Mouse (Mus musculus) cerebellum, postnatal 25 days (tissue): ENCODE results near the gene Copg2.
A peak's percentile ranks its signal among the peaks of the same experiment; 100 is the strongest.
"Not testable (repeated sequence)": the region's sequence is repeated elsewhere in the genome, so short reads cannot be mapped to it uniquely, and the experiment has no call there.

Experiments used
- DNase-seq, 2 experiments: peaks; one replicate each; pipeline ENCODE4 v3.0.0; 2021; ENCODE audit warnings: mixed read lengths in 2 of 2

The Copg2 gene

GRCm38 (mm10) chr6:30805053-30805752 lies 91.4 kb downstream of the Copg2 start:
- DNase-seq = no peak

- peak; percentile 34 to 35 for DNase-seq
These were observed 92.1 kb downstream of the Copg2 start for GRCm38 (mm10) chr6:30804389-30805052.

- not testable (repeated sequence) for DNase-seq
These were observed 93.7 kb downstream of the Copg2 start for GRCm38 (mm10) chr6:30802915-30803314.

GRCm38 (mm10) chr6:30751209-30751608 lies 145.4 kb downstream of the Copg2 start:
- no peak for DNase-seq

- no peak for DNase-seq
These were observed 146.1 kb downstream of the Copg2 start for GRCm38 (mm10) chr6:30750482-30750881.

- no peak for DNase-seq
These were observed 146.7 kb downstream of the Copg2 start for GRCm38 (mm10) chr6:30749892-30750291.

GRCm38 (mm10) chr6:30749042-30749689 lies 147.4 kb downstream of the Copg2 start:
- DNase-seq = no peak

- DNase-seq = no peak
These were observed 148.2 kb downstream of the Copg2 start for GRCm38 (mm10) chr6:30748358-30748910.

GRCm38 (mm10) chr6:30747631-30748357 lies 148.8 kb downstream of the Copg2 start:
- no peak for DNase-seq

- no peak for DNase-seq
These were observed 151.0 kb downstream of the Copg2 start for GRCm38 (mm10) chr6:30745591-30745990.

- DNase-seq = no peak
These were observed 151.7 kb downstream of the Copg2 start for GRCm38 (mm10) chr6:30744846-30745245.

GRCm38 (mm10) chr6:30739177-30739747 lies 157.3 kb downstream of the Copg2 start:
- peak; percentile 46 to 65 for DNase-seq

GRCm38 (mm10) chr6:30738464-30739006 lies 158.1 kb downstream of the Copg2 start:
- peak; percentile 36 to 43 for DNase-seq

GRCm38 (mm10) chr6:30737548-30738463 lies 158.8 kb downstream of the Copg2 start:
- DNase-seq = peak; percentile 88 to 89

- DNase-seq = peak; percentile 80 to 87
These were observed 159.6 kb downstream of the Copg2 start for GRCm38 (mm10) chr6:30736864-30737547.

GRCm38 (mm10) chr6:30736372-30736762 lies 160.2 kb downstream of the Copg2 start:
- DNase-seq = no peak

GRCm38 (mm10) chr6:30735728-30736371 lies 160.7 kb downstream of the Copg2 start:
- DNase-seq = peak in 1 of 2 experiments; percentile 17

- DNase-seq = no peak
These were observed 161.4 kb downstream of the Copg2 start for GRCm38 (mm10) chr6:30734988-30735727.

- DNase-seq = no peak
These were observed 162.1 kb downstream of the Copg2 start for GRCm38 (mm10) chr6:30734465-30734864.
